Mouse (Mus musculus): Measurements from ENCODE around the gene Ace2. TPM values are rescaled to one million over a fixed set of nuclear protein-coding genes. Genes with fewer than 3 reads are reported as not detected.

Ace2 gene
- polyA plus RNA-seq, 1 experiment: 1.2 TPM

DNA sequence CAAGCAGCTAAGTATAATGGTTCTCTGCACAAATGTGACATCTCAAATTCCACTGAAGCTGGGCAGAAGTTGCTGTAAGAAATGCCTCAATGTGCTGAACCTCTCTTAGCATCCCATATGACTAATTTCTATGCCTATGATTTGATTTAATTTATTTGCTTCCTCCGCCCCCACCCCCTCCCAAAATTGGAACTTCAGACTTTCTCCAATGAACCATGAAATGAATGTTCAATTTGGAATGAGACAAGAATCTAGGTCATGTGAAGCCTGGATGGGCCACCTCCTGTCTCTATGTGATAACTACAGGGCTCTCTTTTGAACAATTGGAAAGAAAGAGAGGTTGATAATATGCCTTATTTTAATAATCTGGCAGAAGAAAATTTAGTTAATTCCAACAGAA is 36.2 kb downstream of the Ace2 start:
- Histone ChIP-seq H3K4me1 (ENCODE audit: control insufficient read depth, insufficient read depth, low read length) (no peaks in the 10 kb centered on the region), H3K27ac (ENCODE audit: insufficient read depth, low read length) (no peak overlapping the region), H3K4me3 (ENCODE audit: insufficient read depth, low read length) (no peak overlapping the region)
- TF ChIP-seq POLR2A (IDR thresholded peaks at IDR 0.05; ENCODE audit: extremely low read depth, insufficient read depth, low read length): no peak
- TF ChIP-seq CTCF (IDR thresholded peaks at IDR 0.05; ENCODE audit: extremely low read depth, insufficient read depth, low read length): no peak

DNA sequence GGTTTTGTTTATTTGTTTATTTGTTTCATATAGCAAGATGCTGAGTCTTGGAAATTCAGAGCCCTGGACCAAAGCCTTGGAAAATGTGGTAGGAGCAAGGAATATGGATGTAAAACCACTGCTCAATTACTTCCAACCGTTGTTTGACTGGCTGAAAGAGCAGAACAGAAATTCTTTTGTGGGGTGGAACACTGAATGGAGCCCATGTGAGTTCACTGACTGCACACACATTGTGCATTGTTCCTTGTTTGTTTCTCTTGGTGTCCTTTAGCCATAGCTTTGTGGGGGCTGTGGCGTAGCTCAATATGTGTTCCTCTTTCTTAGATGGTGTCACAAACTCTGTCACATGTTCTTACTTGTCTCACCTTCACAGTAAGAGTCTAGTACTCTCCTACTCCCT is 36.6 kb downstream of the Ace2 start:
- TF ChIP-seq CTCF (IDR thresholded peaks at IDR 0.05; ENCODE audit: extremely low read depth, insufficient read depth, low read length): no peak
- TF ChIP-seq POLR2A (IDR thresholded peaks at IDR 0.05; ENCODE audit: extremely low read depth, insufficient read depth, low read length): no peak
- H3K27ac ChIP-seq (ENCODE audit: insufficient read depth, low read length): no peak overlapping the region; the same call in 1 of the 2 replicates
- no peaks in the 10 kb centered on the region for H3K4me1 ChIP-seq (ENCODE audit: control insufficient read depth, insufficient read depth, low read length)
- H3K4me3 ChIP-seq (ENCODE audit: insufficient read depth, low read length): no peak overlapping the region

DNA sequence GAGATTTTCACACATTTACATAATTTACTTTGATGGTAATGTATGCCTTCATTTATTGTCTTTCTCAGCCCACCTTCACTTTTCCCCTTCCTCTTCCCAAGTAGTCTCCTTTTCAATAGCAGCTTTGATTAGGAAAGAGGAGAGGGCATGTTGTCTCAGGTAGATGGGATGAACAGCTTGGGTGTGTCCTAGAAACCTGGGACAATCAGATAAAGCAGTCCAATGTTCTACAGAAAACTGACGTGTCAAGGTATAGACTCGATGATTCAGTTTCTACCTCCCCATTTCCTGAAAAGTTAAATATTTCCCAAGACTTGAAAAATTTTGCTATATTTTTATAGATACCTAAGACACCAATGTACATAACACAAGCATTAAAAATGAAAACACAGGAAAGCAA is 39.7 kb downstream of the Ace2 start:
- TF ChIP-seq CTCF (IDR thresholded peaks at IDR 0.05; ENCODE audit: extremely low read depth, insufficient read depth, low read length) (no peak), POLR2A (IDR thresholded peaks at IDR 0.05; ENCODE audit: extremely low read depth, insufficient read depth, low read length) (no peak)
- no peak overlapping the region for H3K4me3 ChIP-seq (ENCODE audit: insufficient read depth, low read length)
- no peaks in the 10 kb centered on the region for H3K4me1 ChIP-seq (ENCODE audit: control insufficient read depth, insufficient read depth, low read length)
- H3K27ac ChIP-seq (ENCODE audit: insufficient read depth, low read length): no peak overlapping the region

DNA sequence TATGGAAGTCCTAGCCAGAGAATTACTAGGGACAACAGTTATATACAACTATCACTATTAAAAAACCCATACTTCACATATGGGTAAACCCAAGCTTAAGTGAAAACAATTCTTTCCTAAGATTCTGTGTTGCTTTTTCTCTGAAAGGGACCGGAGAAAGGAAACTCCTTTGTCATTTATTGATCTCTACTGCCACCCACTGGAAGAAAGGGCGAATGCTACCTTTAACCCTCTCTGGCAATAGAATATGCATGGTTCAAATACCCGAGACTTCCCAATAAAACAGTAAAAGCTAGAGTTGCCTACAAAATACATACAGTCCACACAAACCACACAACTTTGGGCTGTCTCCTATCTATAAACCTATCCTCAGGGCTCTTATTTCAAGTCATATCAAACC is 40.6 kb downstream of the Ace2 start:
- H3K4me3 ChIP-seq (ENCODE audit: insufficient read depth, low read length): no peak overlapping the region
- TF ChIP-seq CTCF (IDR thresholded peaks at IDR 0.05; ENCODE audit: extremely low read depth, insufficient read depth, low read length) (peak; percentile 28; the same call in 1 of the 2 replicates), POLR2A (IDR thresholded peaks at IDR 0.05; ENCODE audit: extremely low read depth, insufficient read depth, low read length) (no peak)
- H3K27ac ChIP-seq (ENCODE audit: insufficient read depth, low read length): no peak overlapping the region
- no peaks in the 10 kb centered on the region for H3K4me1 ChIP-seq (ENCODE audit: control insufficient read depth, insufficient read depth, low read length)

DNA sequence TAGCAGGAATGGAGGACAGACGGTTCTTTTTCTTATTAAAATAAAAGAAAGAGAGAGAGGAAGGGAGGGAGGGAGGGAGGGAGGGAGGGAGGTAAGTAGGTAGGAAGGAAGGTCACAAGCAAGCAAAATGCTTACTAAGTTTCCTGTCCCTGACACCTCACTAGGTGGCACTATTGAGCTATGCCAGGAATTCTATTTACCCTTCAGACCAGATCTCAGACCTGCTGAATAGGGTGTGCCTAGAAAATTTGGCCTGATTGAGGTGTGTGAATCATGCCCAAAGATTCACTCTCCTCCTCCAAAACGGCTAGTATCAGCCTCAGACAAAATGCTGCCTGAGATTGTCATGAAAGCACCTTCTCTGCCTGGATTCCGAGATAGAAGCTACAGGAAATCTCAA is 44.7 kb downstream of the Ace2 start:
- no peak overlapping the region for H3K27ac ChIP-seq (ENCODE audit: insufficient read depth, low read length)
- H3K4me3 ChIP-seq (ENCODE audit: insufficient read depth, low read length): no peak overlapping the region
- H3K4me1 ChIP-seq (ENCODE audit: control insufficient read depth, insufficient read depth, low read length): no peaks in the 10 kb centered on the region
- peak; percentile 59 for TF ChIP-seq CTCF (IDR thresholded peaks at IDR 0.05; ENCODE audit: extremely low read depth, insufficient read depth, low read length)
- no peak for TF ChIP-seq POLR2A (IDR thresholded peaks at IDR 0.05; ENCODE audit: extremely low read depth, insufficient read depth, low read length)

DNA sequence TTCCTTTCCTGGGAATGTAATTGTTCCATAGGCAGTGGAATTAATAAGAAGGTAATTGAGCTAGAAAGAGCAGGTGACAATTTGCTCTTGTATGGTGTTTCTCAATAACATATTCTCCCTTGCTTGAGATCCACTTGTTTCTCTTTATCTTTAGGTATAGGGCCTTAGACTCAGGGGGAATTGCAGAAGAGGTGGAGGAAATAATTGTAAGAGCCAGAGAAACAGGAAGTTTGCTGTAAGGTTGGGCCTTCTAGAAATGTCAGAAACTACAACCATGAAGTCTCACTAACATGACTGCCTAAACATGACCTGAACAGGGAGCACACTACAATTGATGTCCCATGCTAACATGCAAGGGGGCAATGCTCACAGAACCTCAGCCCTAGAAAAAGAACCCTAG is 50.7 kb downstream of the Ace2 start:
- TF ChIP-seq POLR2A (IDR thresholded peaks at IDR 0.05; ENCODE audit: extremely low read depth, insufficient read depth, low read length): no peak
- TF ChIP-seq CTCF (IDR thresholded peaks at IDR 0.05; ENCODE audit: extremely low read depth, insufficient read depth, low read length): no peak
- Histone ChIP-seq H3K4me1 (ENCODE audit: control insufficient read depth, insufficient read depth, low read length) (no peaks in the 10 kb centered on the region), H3K27ac (ENCODE audit: insufficient read depth, low read length) (no peak overlapping the region), H3K4me3 (ENCODE audit: insufficient read depth, low read length) (no peak overlapping the region)

DNA sequence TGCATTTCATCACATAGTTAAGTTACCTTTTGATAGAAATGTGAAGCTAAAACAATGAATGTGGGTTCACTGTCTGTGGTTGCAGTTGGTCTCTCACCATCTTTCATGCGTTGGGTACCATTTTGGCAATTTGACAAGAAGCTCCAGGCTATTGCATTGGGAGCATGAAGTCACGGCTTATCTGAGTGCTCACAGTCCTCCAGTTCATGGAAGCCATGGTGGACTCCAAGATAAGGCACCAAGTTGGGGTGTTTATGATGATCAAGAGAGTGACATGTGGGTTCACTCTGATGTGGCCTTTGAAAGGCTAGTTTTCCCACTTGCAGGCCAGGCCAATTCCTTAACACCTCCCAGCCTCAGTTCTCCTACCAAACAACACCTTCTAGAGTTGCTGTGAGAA is 58.5 kb downstream of the Ace2 start:
- Histone ChIP-seq H3K4me3 (ENCODE audit: insufficient read depth, low read length) (no peak overlapping the region), H3K27ac (ENCODE audit: insufficient read depth, low read length) (no peak overlapping the region), H3K4me1 (ENCODE audit: control insufficient read depth, insufficient read depth, low read length) (no peaks in the 10 kb centered on the region)
- TF ChIP-seq CTCF (IDR thresholded peaks at IDR 0.05; ENCODE audit: extremely low read depth, insufficient read depth, low read length) (no peak), POLR2A (IDR thresholded peaks at IDR 0.05; ENCODE audit: extremely low read depth, insufficient read depth, low read length) (no peak)

DNA sequence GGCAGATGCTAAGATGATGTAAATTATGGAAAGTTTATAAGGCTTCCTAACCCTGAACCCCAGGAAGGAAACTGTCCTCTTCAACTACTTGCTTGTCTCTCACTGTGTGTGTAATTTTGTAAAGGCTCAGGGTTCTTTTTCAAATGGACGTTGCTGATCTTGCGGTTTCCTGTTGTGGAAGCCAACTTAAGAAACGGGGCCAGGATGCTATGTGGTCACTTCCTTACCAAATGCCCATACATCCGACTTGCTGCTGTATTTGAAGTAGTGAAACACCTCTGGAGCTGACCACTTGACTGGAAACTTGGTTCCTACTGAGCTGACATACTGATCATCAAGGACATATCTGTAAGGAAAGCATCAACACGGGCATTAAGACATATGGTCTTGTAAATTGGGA is 61.4 kb downstream of the Ace2 start:
- Histone ChIP-seq H3K4me3 (ENCODE audit: insufficient read depth, low read length) (no peak overlapping the region), H3K4me1 (ENCODE audit: control insufficient read depth, insufficient read depth, low read length) (no peaks in the 10 kb centered on the region), H3K27ac (ENCODE audit: insufficient read depth, low read length) (no peak overlapping the region)
- TF ChIP-seq CTCF (IDR thresholded peaks at IDR 0.05; ENCODE audit: extremely low read depth, insufficient read depth, low read length) (no peak), POLR2A (IDR thresholded peaks at IDR 0.05; ENCODE audit: extremely low read depth, insufficient read depth, low read length) (no peak)

DNA sequence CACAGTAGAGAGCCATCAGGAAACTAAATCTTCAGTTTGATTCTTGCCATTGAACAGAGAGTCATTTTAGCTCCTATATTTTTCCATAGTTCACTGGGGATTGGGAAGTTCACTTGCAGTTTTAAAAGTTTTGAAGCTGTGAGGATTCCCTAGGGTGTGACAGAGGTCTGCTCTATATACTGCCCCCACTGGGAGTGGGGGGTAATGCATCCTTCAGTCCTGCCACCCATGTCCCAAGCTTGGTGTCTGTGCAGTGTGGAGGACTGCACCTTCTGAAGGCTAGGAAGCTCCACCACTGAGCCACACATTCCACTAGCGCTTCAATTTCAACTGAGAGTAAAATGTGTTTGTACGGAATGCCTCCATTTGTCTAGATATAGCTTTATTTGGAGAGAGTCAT is 82.9 kb downstream of the Ace2 start:
- no peak overlapping the region for H3K27ac ChIP-seq (ENCODE audit: insufficient read depth, low read length)
- no peak for TF ChIP-seq POLR2A (IDR thresholded peaks at IDR 0.05; ENCODE audit: extremely low read depth, insufficient read depth, low read length)
- TF ChIP-seq CTCF (IDR thresholded peaks at IDR 0.05; ENCODE audit: extremely low read depth, insufficient read depth, low read length): no peak
- H3K4me1 ChIP-seq (ENCODE audit: control insufficient read depth, insufficient read depth, low read length): no peaks in the 10 kb centered on the region
- no peak overlapping the region for H3K4me3 ChIP-seq (ENCODE audit: insufficient read depth, low read length)

DNA sequence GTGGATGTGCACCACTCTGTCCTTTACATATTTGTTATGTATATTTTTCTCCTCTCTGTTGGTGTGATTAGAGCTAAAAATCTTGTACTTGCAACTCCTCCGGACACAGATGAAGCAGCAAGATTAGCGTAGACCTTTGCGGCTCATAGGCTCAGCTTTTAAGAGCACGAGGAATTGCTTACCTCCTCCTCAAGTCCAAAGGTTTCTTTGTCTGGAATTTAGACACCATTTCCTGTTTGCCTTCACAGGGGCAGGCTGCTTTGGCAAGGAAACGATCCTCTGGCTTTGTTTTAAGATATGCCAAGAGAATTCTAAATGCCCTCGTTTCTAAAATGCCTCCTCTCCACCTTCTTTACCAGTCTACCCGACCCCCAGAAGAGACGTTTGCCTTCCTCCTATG is 94.2 kb downstream of the Ace2 start:
- H3K27ac ChIP-seq (ENCODE audit: insufficient read depth, low read length): no peak overlapping the region

More for the DNA sequence above, 94.2 kb downstream of the Ace2 start:
- H3K4me3 ChIP-seq (ENCODE audit: insufficient read depth, low read length): no peak overlapping the region
- H3K4me1 ChIP-seq (ENCODE audit: control insufficient read depth, insufficient read depth, low read length): no peaks in the 10 kb centered on the region; the same call in 1 of the 2 replicates
- TF ChIP-seq POLR2A (IDR thresholded peaks at IDR 0.05; ENCODE audit: extremely low read depth, insufficient read depth, low read length): no peak
- TF ChIP-seq CTCF (IDR thresholded peaks at IDR 0.05; ENCODE audit: extremely low read depth, insufficient read depth, low read length): no peak

Other genes starting within 250 kb of the Ace2 start
- 25.0 and 25.1 TPM in 2 replicates for gene Ap1s2, start 230.3 kb upstream of the Ace2 start, polyA plus RNA-seq (2012; rRNA removed)
- 33.0 and 35.0 TPM in 2 replicates for gene Zrsr2, start 180.7 kb upstream of the Ace2 start, polyA plus RNA-seq (2012; rRNA removed)
- 3.5 and 3.7 TPM in 2 replicates for gene Car5b, start 111.3 kb upstream of the Ace2 start, polyA plus RNA-seq (2012; rRNA removed)
- 8.8 and 9.2 TPM in 2 replicates for gene Siah1b, start 62.8 kb upstream of the Ace2 start, polyA plus RNA-seq (2012; rRNA removed)
- not detected in 2 replicates for gene Cltrn, start 50.5 kb upstream of the Ace2 start, polyA plus RNA-seq (2012; rRNA removed)
- 1.6 and 1.7 TPM in 2 replicates for gene Bmx, start 118.9 kb downstream of the Ace2 start, polyA plus RNA-seq (2012; rRNA removed)
- 6.3 and 7.4 TPM in 2 replicates for gene Pir, start 130.0 kb downstream of the Ace2 start, polyA plus RNA-seq (2012; rRNA removed)
- 2.0 and 2.2 TPM in 2 replicates for gene Vegfd, start 234.0 kb downstream of the Ace2 start, polyA plus RNA-seq (2012; rRNA removed)

Measured in cortical plate, adult 2 months (tissue).